Mouse (Mus musculus): ENCODE data around the gene 1700023F06Rik.

The 1700023F06Rik gene

GRCm38 (mm10) chr11:103181349-103181748, 27.0 kb downstream of the 1700023F06Rik start:
- no peak for DNase-seq

- no peak for DNase-seq
These were observed 27.9 kb downstream of the 1700023F06Rik start for GRCm38 (mm10) chr11:103180426-103180825.

- no peak for DNase-seq
These were observed 29.6 kb downstream of the 1700023F06Rik start for GRCm38 (mm10) chr11:103178748-103179147.

GRCm38 (mm10) chr11:103177815-103178485, 30.4 kb downstream of the 1700023F06Rik start:
- DNase-seq: peak; percentile 75 to 77

GRCm38 (mm10) chr11:103177216-103177615, 31.1 kb downstream of the 1700023F06Rik start:
- no peak for DNase-seq

GRCm38 (mm10) chr11:103176510-103176909, 31.8 kb downstream of the 1700023F06Rik start:
- no peak for DNase-seq

- DNase-seq: no peak
These were observed 32.5 kb downstream of the 1700023F06Rik start for GRCm38 (mm10) chr11:103175688-103176442.

GRCm38 (mm10) chr11:103174891-103175391, 33.4 kb downstream of the 1700023F06Rik start:
- DNase-seq: peak; percentile 79 to 86

- peak in 1 of 2 experiments; percentile 33 for DNase-seq
These were observed 33.9 kb downstream of the 1700023F06Rik start for GRCm38 (mm10) chr11:103174411-103174832.

- no peak for DNase-seq
These were observed 34.5 kb downstream of the 1700023F06Rik start for GRCm38 (mm10) chr11:103173771-103174344.

GRCm38 (mm10) chr11:103173041-103173770, 35.2 kb downstream of the 1700023F06Rik start:
- DNase-seq: peak in 1 of 2 experiments; percentile 32

- no peak for DNase-seq
These were observed 35.8 kb downstream of the 1700023F06Rik start for GRCm38 (mm10) chr11:103172392-103173040.

GRCm38 (mm10) chr11:103171703-103172391, 36.5 kb downstream of the 1700023F06Rik start:
- peak in 1 of 2 experiments; percentile 36 for DNase-seq

GRCm38 (mm10) chr11:103171286-103171620, 37.1 kb downstream of the 1700023F06Rik start:
- DNase-seq: no peak

- DNase-seq: peak; percentile 73 to 77
These were observed 37.7 kb downstream of the 1700023F06Rik start, which contains the start of gene Fmnl1 for GRCm38 (mm10) chr11:103170494-103171285. Gene Fmnl1, plus strand, starts transcription at chr11:103171107.

- DNase-seq: no peak
These were observed 38.3 kb downstream of the 1700023F06Rik start for GRCm38 (mm10) chr11:103170111-103170493.

- no peak for DNase-seq
These were observed 38.7 kb downstream of the 1700023F06Rik start for GRCm38 (mm10) chr11:103169664-103170063.

- peak; percentile 61 to 81 for DNase-seq
These were observed 39.5 kb downstream of the 1700023F06Rik start for GRCm38 (mm10) chr11:103168690-103169390.

GRCm38 (mm10) chr11:103164391-103164790, 44.0 kb downstream of the 1700023F06Rik start:
- DNase-seq: peak in 1 of 2 experiments; percentile 35

GRCm38 (mm10) chr11:103162132-103162531, 46.2 kb downstream of the 1700023F06Rik start:
- peak in 1 of 2 experiments; percentile 47 for DNase-seq

All from lung, postnatal 4 days (tissue).